Mouse (Mus musculus): ENCODE measurements around the gene Grb2.

DNA sequence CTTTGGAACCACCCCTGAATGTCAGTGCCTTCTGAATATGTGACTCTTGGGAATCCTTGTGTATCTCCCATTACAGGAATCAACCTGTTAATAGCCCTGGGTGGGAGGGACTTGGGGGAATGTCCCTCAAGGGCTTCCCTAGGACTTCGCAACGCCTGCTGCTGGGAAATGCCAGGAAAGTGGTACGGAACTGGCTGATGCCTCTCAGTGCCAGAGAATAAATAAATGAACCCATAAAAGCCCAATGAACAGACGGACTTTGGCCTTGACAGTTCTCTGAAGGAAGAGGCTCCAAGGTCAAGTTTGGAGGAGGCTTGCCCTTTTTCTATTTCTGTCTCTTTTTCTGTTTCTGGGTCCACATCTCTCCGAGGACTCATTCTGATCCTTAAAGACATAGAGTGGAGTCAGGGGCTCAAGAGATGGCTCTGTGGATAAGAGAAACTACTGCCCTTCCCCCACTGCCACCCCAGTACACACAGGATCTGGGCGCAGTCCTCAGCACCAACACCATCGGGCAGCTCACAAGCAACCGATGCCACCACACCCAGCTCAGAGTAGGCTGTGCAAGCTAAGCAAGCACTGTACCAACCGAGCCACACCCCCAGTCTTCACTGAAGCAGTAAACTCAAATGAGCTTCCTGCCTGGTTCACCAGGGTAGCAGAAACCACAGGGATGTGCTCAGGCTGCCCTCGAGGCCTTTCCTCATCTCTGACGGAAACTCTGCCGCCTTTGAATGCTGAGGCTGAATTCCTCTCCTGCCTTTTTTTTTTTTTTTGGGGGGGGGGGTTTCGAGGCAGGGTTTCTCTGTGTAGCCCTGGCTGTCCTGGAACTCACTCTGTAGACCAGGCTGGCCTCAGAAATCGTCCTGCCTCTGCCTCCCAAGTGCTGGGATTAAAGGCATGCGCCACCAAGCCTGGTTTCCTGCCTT is 8.3 kb upstream of the Grb2 start:
- TF ChIP-seq CTCF (IDR thresholded peaks at IDR 0.05; ENCODE audit: insufficient read depth, low read depth, low read length), result no peak
- no peak for TF ChIP-seq POLR2A (IDR thresholded peaks at IDR 0.05; ENCODE audit: insufficient read depth, low read depth, low read length)
